8 mouse cellular contexts compared by ENCODE assay signal in the genomic region with DNA sequence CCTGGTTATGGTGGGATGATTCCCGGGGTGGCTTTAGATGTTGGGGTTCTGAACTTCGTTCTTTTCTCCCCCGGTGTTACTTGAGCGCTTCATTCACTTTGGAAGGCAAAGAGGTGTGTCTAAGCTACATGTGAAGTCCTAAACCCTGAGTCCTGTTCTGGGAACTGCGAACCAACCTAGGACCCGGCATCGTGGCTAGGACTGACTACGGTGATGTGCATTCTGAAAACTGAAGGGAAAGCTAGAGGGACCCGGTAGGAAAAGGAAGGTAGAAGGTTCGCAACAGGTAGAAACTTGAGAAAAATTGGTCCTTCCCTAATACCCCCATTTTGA. TPM values are rescaled to one million over a fixed set of nuclear protein-coding genes. Genes with fewer than 3 reads are reported as not detected.
DNase-seq lines count a peak whose midpoint lies in the region; ATAC-seq and TF ChIP-seq lines count a peak whose summit lies in the region.

No protein-coding gene starts in this region.

- no peaks in the 10 kb centered on the region for H3K36me3 ChIP-seq in heart, embryonic 11.5 days (ENCODE audit: control insufficient read depth, insufficient read depth, low read length)
- no peaks in the 10 kb centered on the region for H3K36me3 ChIP-seq in E14TG2a.4 (ENCODE audit: insufficient read depth, low read length)
- H3K36me3 ChIP-seq in forebrain, embryonic 14.5 days (ENCODE audit: control insufficient read depth, insufficient read depth, low read length): no peaks in the 10 kb centered on the region
- H3K36me3 ChIP-seq in liver, embryonic 15.5 days (replicated peaks): no peaks in the 10 kb centered on the region

- H3K4me1 ChIP-seq in heart, embryonic 11.5 days (ENCODE audit: control insufficient read depth, insufficient read depth, low read length): peaks cover 8% of the 10 kb centered on the region
- peaks cover 15% of the 10 kb centered on the region for H3K4me1 ChIP-seq in E14TG2a.4 (replicated peaks; ENCODE audit: low read depth, low read length)
- H3K4me1 ChIP-seq in forebrain, embryonic 14.5 days (ENCODE audit: control insufficient read depth, insufficient read depth, low read length): peaks cover 9% of the 10 kb centered on the region
- H3K4me1 ChIP-seq in liver, embryonic 15.5 days (replicated peaks): peaks cover 26% of the 10 kb centered on the region

- under 1% methylated on average over 10 of the region's 10 CpGs for WGBS in heart, embryonic 11.5 days (ENCODE audit: insufficient replicate concordance)
- WGBS in forebrain, embryonic 14.5 days: under 1% methylated on average over 10 of the region's 10 CpGs
- under 1% methylated on average over 10 of the region's 10 CpGs for WGBS in liver, embryonic 15.5 days (ENCODE audit: insufficient replicate concordance)

- no peak for DNase-seq in heart, postnatal 25 days (ENCODE audit: low spot score)
- no peak for DNase-seq in forebrain, embryonic 14.5 days (ENCODE audit: low spot score)
- DNase-seq in urinary bladder, postnatal 36 days (ENCODE audit: low spot score in 2 of 2): no peak
- DNase-seq in layer of hippocampus, adult 18-20 months (ENCODE audit: low spot score in 2 of 2): no peak
- DNase-seq in right cerebral cortex, postnatal 10 days (ENCODE audit: low spot score in 2 of 2): no peak

- no peaks in the 10 kb centered on the region for H3K9me3 ChIP-seq in heart, embryonic 11.5 days (replicated peaks; ENCODE audit: control insufficient read depth, low read length)
- no peaks in the 10 kb centered on the region for H3K9me3 ChIP-seq in E14TG2a.4 (ENCODE audit: low read length)
- no peaks in the 10 kb centered on the region for H3K9me3 ChIP-seq in forebrain, embryonic 14.5 days (replicated peaks; ENCODE audit: control insufficient read depth, low read length)
- H3K9me3 ChIP-seq in liver, embryonic 15.5 days (replicated peaks): no peaks in the 10 kb centered on the region

- peak overlapping the region; percentile 70 for H3K27ac ChIP-seq in heart, embryonic 11.5 days (ENCODE audit: low read depth, low read length)
- H3K27ac ChIP-seq in forebrain, embryonic 14.5 days (ENCODE audit: low read depth, low read length): peak overlapping the region; percentile 34; the same call in 1 of the 2 replicates
- peak overlapping the region; percentile 95 for H3K27ac ChIP-seq in liver, embryonic 15.5 days (replicated peaks)

- TF ChIP-seq CTCF in E14TG2a.4 (conservative IDR thresholded peaks at IDR 0.05; ENCODE audit: low read length): no peak

- peak overlapping the region; percentile 88 for H3K4me3 ChIP-seq in heart, embryonic 11.5 days (ENCODE audit: low read depth, low read length)
- peak overlapping the region; percentile 89 for H3K4me3 ChIP-seq in E14TG2a.4 (replicated peaks; ENCODE audit: low read length)
- peak overlapping the region; percentile 90 for H3K4me3 ChIP-seq in forebrain, embryonic 14.5 days (ENCODE audit: low read depth, low read length)
- peak overlapping the region; percentile 97 for H3K4me3 ChIP-seq in liver, embryonic 15.5 days (replicated peaks)

- peak; percentile 37 for ATAC-seq in heart, embryonic 11.5 days (replicated peaks; ENCODE audit: insufficient number of reproducible peaks, low FRiP score, low TSS enrichment)
- peak; percentile 51; the same call in 1 of the 2 replicates for ATAC-seq in forebrain, embryonic 14.5 days
- ATAC-seq in liver, embryonic 15.5 days (ENCODE audit: insufficient read depth): peak; percentile 37

- intact Hi-C loops in heart, postnatal 25 days (cut with DNase I): loop anchor here (2.0 to 5.0 kb wide), 2 partner anchors 123 to 190 kb away; partner anchors contain the start of genes Ift80, Ppm1l and Smc4

- no peaks in the 10 kb centered on the region for H3K27me3 ChIP-seq in heart, embryonic 11.5 days (ENCODE audit: control insufficient read depth, insufficient read depth, low read length)
- peaks cover 5% of the 10 kb centered on the region; the same call in 1 of the 2 replicates for H3K27me3 ChIP-seq in E14TG2a.4 (ENCODE audit: insufficient read depth, low read length)
- no peaks in the 10 kb centered on the region for H3K27me3 ChIP-seq in forebrain, embryonic 14.5 days (replicated peaks; ENCODE audit: control insufficient read depth, insufficient read depth, low read length)
- H3K27me3 ChIP-seq in liver, embryonic 15.5 days: no peaks in the 10 kb centered on the region

- H3K9ac ChIP-seq in heart, embryonic 11.5 days (ENCODE audit: low read depth, low read length): peak overlapping the region; percentile 96
- peak overlapping the region; percentile 29 for H3K9ac ChIP-seq in forebrain, embryonic 14.5 days (ENCODE audit: low read length)
- peak overlapping the region; percentile 89 for H3K9ac ChIP-seq in liver, embryonic 15.5 days

- H3K4me2 ChIP-seq in heart, embryonic 11.5 days: peak overlapping the region; percentile 81
- H3K4me2 ChIP-seq in forebrain, embryonic 14.5 days (ENCODE audit: low read length): peak overlapping the region; percentile 65
- H3K4me2 ChIP-seq in liver, embryonic 15.5 days: peak overlapping the region; percentile 91

RNA-seq across cellular contexts. Expression of gene Kpna4, which starts 0.4 kb away (rescaled TPM):
- 27.3 and 30.9 TPM in 2 replicates for polyA plus RNA-seq in heart, embryonic 11.5 days (2014; fragmentation: Nextera tagmentation; extraction: Ambion mirVana)
- total RNA-seq in heart, postnatal 25 days (2021): 10 to 100 TPM; 78.0 to 84.2 TPM
- 39.8 and 42.3 TPM in 2 replicates for polyA plus RNA-seq in forebrain, embryonic 14.5 days (2014; fragmentation: Nextera tagmentation; extraction: Ambion mirVana)
- polyA plus RNA-seq in liver, embryonic 15.5 days (2015; fragmentation: Nextera tagmentation; extraction: Ambion mirVana): 11.9 and 12.8 TPM in 2 replicates
- total RNA-seq in layer of hippocampus, adult 18-20 months (2021): 10 to 100 TPM; 84.4 to 92.4 TPM

Comparison
In these comparisons a context has a peak if more than half of its experiments do, and no peak if none do; other contexts are left out.
1. H3K27ac ChIP-seq: peak in every context shown above with its lines; median percentile 95 in liver, embryonic 15.5 days; 70 in heart, embryonic 11.5 days; 34 in forebrain, embryonic 14.5 days.
2. H3K9ac ChIP-seq: peak in every context shown above with its lines; median percentile 96 in heart, embryonic 11.5 days; 89 in liver, embryonic 15.5 days; 29 in forebrain, embryonic 14.5 days.